Mouse (Mus musculus) lung, adult 2 months (tissue): ENCODE results near the gene Arhgef28. TPM values are rescaled to one million over a fixed set of nuclear protein-coding genes. Genes with fewer than 3 reads are reported as not detected.

Experiments
- DNase-seq: peaks from one replicate; pipeline ENCODE4 v3.0.0; 2022
- H3K4me1 ChIP-seq: fragments of 200-500 bp; 2 replicates; pipeline ENCODE4 v1.6.1; 2011; ENCODE audit warnings: low read length; ENCODE audit not compliant: control insufficient read depth, insufficient read depth
- H3K4me3 ChIP-seq: fragments of 200-500 bp; replicated peaks from 2 replicates; pipeline ENCODE3; 2011; ENCODE audit warnings: low read depth, mild to moderate bottlenecking, control low read depth, low read length; ENCODE audit errors: extremely low read depth
- CTCF ChIP-seq: fragments of 200-500 bp; IDR thresholded peaks from 2 replicates; pipeline ENCODE4 v1.5.1; 2011; ENCODE audit warnings: mild to moderate bottlenecking, low read length, control low read depth; ENCODE audit not compliant: insufficient read depth
- POLR2A ChIP-seq: fragments of 200-500 bp; IDR thresholded peaks from 2 replicates; pipeline ENCODE4 v1.6.1; 2011; ENCODE audit warnings: low read depth, mild to moderate bottlenecking, control low read depth, low read length, borderline replicate concordance; ENCODE audit errors: extremely low read depth
- WGBS: fragments of 180-500 bp; shearing (Covaris S2); methylation state at CpG from one replicate; pipeline ENCODE4 v1.1.7; 2018; 5-methylcytosine and 5-hydroxymethylcytosine counted together
- polyA plus RNA-seq: library from polyadenylated mRNA; depleted of rRNA; stranded (reverse); fragments of >200 nt; gene quantifications from 2 replicates; pipeline ENCODE4 v1.2.3, GENCODE M21; 2012

Gene Arhgef28
- polyA plus RNA-seq, 1 experiment = 16.0 TPM

DNA sequence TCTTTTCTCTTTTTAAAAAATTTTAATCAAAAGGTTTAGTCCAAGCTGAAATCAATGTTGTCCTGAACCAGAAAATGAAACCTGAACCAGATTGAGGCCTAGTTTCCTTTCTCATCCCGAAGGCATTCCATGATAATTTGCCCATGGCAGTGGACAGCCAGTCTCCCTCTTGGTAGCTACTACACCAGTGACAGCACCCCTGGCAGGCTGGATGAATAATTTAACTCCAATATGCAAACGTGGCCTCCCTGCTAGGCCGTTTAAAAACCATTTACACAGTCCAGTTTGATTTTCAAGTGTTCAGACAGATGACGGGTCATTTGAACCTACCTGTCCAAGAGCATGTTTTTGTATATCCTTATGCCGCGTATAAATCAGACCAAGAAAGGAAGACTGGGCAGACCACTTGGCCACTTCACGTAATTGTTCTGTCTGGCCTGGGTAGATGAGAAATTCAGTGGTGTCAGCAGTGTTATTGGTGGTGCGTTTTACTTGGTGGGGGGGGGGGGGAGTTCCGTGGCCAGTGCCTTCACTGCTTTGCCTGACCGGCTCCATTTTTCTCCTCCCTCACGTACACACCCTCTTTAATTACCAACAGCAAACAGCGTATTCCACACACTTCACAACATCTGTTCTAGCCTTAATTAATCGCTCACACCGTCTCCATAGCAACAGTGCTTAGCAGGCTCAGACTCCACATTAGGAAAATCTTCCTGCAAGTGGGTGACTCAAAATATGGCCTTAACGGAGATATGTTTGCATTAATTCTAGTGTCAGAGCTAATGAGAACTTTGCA, 314.0 kb downstream of the Arhgef28 start:
- DNase-seq = no peak

DNA sequence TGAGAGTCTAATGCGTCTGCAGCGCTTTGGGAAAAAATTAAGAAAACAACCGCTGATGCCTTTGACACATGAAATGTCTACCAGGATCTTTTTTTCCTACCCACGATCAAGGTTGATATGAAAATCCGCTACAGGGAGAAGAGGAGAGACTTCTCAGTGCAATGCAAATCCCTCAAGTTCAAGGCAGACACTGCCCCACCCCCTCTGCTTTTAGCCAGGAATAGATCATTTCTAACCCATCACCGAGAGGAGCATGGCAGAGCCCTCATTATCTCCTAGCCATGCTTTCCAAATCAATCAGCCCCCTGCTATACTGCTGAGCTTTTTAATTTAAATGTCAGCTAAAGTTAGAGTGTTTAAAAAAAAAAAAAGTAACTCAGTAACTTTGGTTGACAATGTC, 318.2 kb downstream of the Arhgef28 start:
- WGBS = 69% methylated on average over 6 of the region's 6 CpGs
- TF ChIP-seq CTCF (no peak), POLR2A (no peak)

More for the DNA sequence above, 314.0 kb downstream of the Arhgef28 start:
- no peak overlapping the region for H3K4me3 ChIP-seq
- H3K4me1 ChIP-seq = no peaks in the 10 kb centered on the region; the same call in 1 of the 2 replicates
- TF ChIP-seq CTCF (no peak), POLR2A (no peak)
- 64% methylated on average over 15 of the region's 15 CpGs for WGBS

GRCm38 (mm10) chr13:97887558-97887957, 318.7 kb downstream of the Arhgef28 start:
- Histone ChIP-seq H3K4me1 (peaks cover 3% of the 10 kb centered on the region), H3K4me3 (no peak overlapping the region)
- WGBS = 36% methylated on average over 7 of the region's 7 CpGs
- TF ChIP-seq CTCF (no peak), POLR2A (no peak)
- DNase-seq = no peak

More for the DNA sequence above, 318.2 kb downstream of the Arhgef28 start:
- no peak overlapping the region for H3K4me3 ChIP-seq
- peaks cover 3% of the 10 kb centered on the region for H3K4me1 ChIP-seq
- DNase-seq = no peak

- no peak for DNase-seq
- TF ChIP-seq POLR2A = no peak
- TF ChIP-seq CTCF = no peak
- H3K4me3 ChIP-seq = no peak overlapping the region
- peaks cover 3% of the 10 kb centered on the region; the same call in 1 of the 2 replicates for H3K4me1 ChIP-seq
- 69% methylated on average over 10 of the region's 10 CpGs for WGBS
Measured at GRCm38 (mm10) chr13:97883629-97884028, 322.6 kb downstream of the Arhgef28 start.

DNA sequence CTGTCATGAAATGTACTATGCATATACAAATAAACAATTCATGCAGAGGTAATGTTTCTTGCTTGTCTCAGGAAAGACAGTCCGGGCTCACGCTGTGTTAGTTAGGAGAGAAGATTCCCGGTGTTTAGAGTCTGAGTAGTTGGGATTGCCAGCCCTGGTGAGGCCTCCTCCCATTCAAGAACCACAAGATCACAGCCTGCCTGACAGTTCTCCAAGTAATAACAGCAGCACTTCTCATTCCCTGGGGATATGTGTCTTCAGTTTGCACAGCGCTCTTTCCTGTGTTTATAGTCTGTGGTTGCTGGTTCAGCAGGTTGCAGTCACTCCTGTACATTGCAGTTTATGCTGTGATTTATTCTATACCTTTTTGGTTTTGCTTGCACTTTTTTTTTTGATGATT, 329.8 kb downstream of the Arhgef28 start:
- TF ChIP-seq CTCF (no peak), POLR2A (no peak)
- WGBS = 58% methylated on average over 4 of the region's 4 CpGs
- Histone ChIP-seq H3K4me3 (no peak overlapping the region), H3K4me1 (no peaks in the 10 kb centered on the region)
- no peak for DNase-seq

DNA sequence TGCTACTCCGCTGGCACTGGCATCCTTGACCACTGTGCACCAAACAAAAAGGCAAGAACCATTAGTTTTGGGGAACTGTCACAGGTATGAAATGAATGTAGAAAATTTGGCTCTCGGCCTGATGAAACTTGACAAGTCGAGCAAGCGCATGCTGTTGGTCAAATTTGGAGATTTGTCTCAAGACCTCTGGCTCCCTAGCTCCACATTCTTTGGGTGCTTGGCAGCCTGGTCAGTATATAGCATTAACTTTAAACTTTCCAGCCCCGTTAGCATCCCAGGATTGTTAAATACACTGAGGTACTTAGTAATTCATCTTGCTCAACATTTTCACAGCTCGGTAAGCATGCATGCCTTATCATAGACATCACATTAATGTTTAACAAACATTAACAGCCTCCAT, 330.2 kb downstream of the Arhgef28 start:
- TF ChIP-seq POLR2A = no peak
- no peak for TF ChIP-seq CTCF
- no peak for DNase-seq
- Histone ChIP-seq H3K4me3 (no peak overlapping the region), H3K4me1 (no peaks in the 10 kb centered on the region)
- WGBS = 59% methylated on average over 6 of the region's 6 CpGs

GRCm38 (mm10) chr13:97869428-97869827, 336.8 kb downstream of the Arhgef28 start:
- Histone ChIP-seq H3K4me3 (no peak overlapping the region), H3K4me1 (no peaks in the 10 kb centered on the region)
- DNase-seq = no peak
- 47% methylated on average over 12 of the region's 12 CpGs for WGBS
- TF ChIP-seq CTCF (no peak), POLR2A (no peak)

DNA sequence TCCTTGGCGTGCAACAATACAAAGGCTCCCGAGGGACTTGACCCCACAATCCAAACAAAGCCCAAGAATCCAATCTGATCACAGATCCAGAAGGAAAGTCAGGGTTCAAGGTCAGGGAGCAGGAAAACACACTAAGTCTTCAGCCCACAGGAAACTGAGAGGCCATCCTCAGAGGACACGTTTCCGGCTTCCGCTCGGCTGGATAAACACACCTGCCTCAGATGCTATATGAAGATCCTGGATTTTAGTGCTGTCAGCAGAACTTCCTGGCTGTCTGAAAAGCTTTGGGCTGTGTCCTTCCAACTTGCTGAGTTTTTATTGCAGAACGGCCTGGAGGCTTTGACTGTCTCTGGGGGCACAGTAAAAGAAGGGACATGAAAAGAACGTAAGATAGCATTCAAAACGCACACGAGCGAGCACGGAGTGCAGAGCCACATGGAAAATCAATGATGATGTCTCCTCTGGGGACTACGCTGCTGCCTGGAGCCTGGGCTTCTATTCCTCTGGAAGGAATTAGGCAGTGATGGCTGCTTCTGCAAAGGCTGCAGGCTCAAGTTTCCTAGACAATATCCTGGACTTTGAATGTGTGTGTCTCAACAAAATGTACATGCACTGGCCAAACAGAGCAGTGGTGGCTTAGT, 338.8 kb downstream of the Arhgef28 start:
- DNase-seq = no peak
- no peaks in the 10 kb centered on the region for H3K4me1 ChIP-seq
- TF ChIP-seq CTCF = no peak
- TF ChIP-seq POLR2A = no peak
- no peak overlapping the region for H3K4me3 ChIP-seq
- WGBS = 57% methylated on average over 13 of the region's 13 CpGs

- DNase-seq = no peak
- no peak for TF ChIP-seq CTCF
- TF ChIP-seq POLR2A = no peak
- WGBS = 76% methylated on average over 3 of the region's 3 CpGs
- Histone ChIP-seq H3K4me1 (no peaks in the 10 kb centered on the region), H3K4me3 (no peak overlapping the region)
Measured at GRCm38 (mm10) chr13:97859071-97859470, 347.2 kb downstream of the Arhgef28 start.
